Mouse (Mus musculus): ENCODE results near the gene Rel.

GRCm38 (mm10) chr11:23728186-23728585 is 42.6 kb downstream of the Rel start:
- no peak for TF ChIP-seq CTCF (IDR thresholded peaks at IDR 0.05; ENCODE audit: borderline replicate concordance, insufficient read depth, low read length)
- no peak for TF ChIP-seq POLR2A (IDR thresholded peaks at IDR 0.05; ENCODE audit: low read depth, low read length)

Measured in embryonic fibroblast, embryonic 13.5 days (primary cell).